Mouse (Mus musculus) stomach, postnatal 0 days (tissue): ENCODE data around the gene Ostf1. TPM values are rescaled to one million over a fixed set of nuclear protein-coding genes. Genes with fewer than 3 reads are reported as not detected.

Experiments used
- ATAC-seq: fragments of 200-750 bp; cut with Nextera tagmentation; 2 replicates; pipeline ENCODE4 v1.8.0; 2017; ENCODE audit not compliant: low FRiP score, low TSS enrichment
- DNase-seq: peaks from one replicate; pipeline ENCODE4 v3.0.0-alpha.2; 2016; ENCODE audit warnings: low spot score
- H3K27ac ChIP-seq: fragments of 300-500 bp; sonication (generic); replicated peaks from 2 replicates; pipeline ENCODE4 v1.5.1; 2014; ENCODE audit warnings: mild to moderate bottlenecking, control low read depth
- H3K27me3 ChIP-seq: fragments of 300-500 bp; sonication (generic); 2 replicates; pipeline ENCODE4 v1.6.1; 2014; ENCODE audit warnings: low read length; ENCODE audit not compliant: control insufficient read depth, insufficient read depth
- H3K36me3 ChIP-seq: fragments of 300-500 bp; sonication (generic); 2 replicates; pipeline ENCODE4 v1.6.1; 2014; ENCODE audit warnings: low read length, mixed read lengths; ENCODE audit not compliant: control insufficient read depth, insufficient read depth
- H3K4me1 ChIP-seq: fragments of 300-500 bp; sonication (generic); replicated peaks from 2 replicates; pipeline ENCODE4 v1.6.1; 2014; ENCODE audit warnings: antibody characterized with exemption; ENCODE audit not compliant: control insufficient read depth, insufficient read depth
- H3K4me2 ChIP-seq: fragments of 300-500 bp; sonication (generic); replicated peaks from 2 replicates; pipeline ENCODE4 v1.6.1; 2014; ENCODE audit warnings: low read depth, mild to moderate bottlenecking, control low read depth, moderate library complexity
- H3K4me3 ChIP-seq: fragments of 300-500 bp; sonication (generic); 2 replicates; pipeline ENCODE4 v1.5.1; 2014; ENCODE audit warnings: low read depth, low read length, control low read depth
- H3K9ac ChIP-seq: fragments of 300-500 bp; sonication (generic); 2 replicates; pipeline ENCODE4 v1.6.1; 2014; ENCODE audit warnings: mild to moderate bottlenecking, low read length, control low read depth, mixed read lengths
- H3K9me3 ChIP-seq: fragments of 300-500 bp; sonication (generic); 2 replicates; pipeline ENCODE4 v1.6.1; 2016; ENCODE audit warnings: low read length; ENCODE audit not compliant: control insufficient read depth
- CTCF ChIP-seq: IDR thresholded peaks from 2 replicates; pipeline ENCODE4 v1.5.1; 2016; ENCODE audit warnings: antibody characterized with exemption, low read depth, mild to moderate bottlenecking, moderate library complexity
- EP300 ChIP-seq: optimal IDR thresholded peaks from 2 replicates; pipeline ENCODE3; 2016; ENCODE audit warnings: antibody characterized with exemption
- WGBS: fragments of 180-500 bp; shearing (Covaris S2); extraction: QIAGEN DNeasy Blood & Tissue Kit; methylation state at CpG from one replicate; pipeline ENCODE4 v1.1.7; 2014; 5-methylcytosine and 5-hydroxymethylcytosine counted together
- polyA plus RNA-seq: library from polyadenylated mRNA; unstranded; fragments of >200 nt; fragmentation: Nextera tagmentation; extraction: Ambion mirVana; gene quantifications from 2 replicates; pipeline ENCODE4 v1.2.1, GENCODE M21; 2015

Ostf1 gene
- polyA plus RNA-seq, 1 experiment from 2014 or later, result 129 TPM

GRCm38 (mm10) chr19:18607907-18608306 is 23.7 kb downstream of the Ostf1 start:
- WGBS, result 57% methylated on average over 7 of the region's 7 CpGs
- Histone ChIP-seq H3K9ac (no peak overlapping the region), H3K4me3 (no peak overlapping the region), H3K4me1 (no peaks in the 10 kb centered on the region), H3K27me3 (no peaks in the 10 kb centered on the region), H3K9me3 (no peaks in the 10 kb centered on the region), H3K27ac (no peak overlapping the region), H3K36me3 (peaks cover 3% of the 10 kb centered on the region; the same call in 1 of the 2 replicates), H3K4me2 (no peak overlapping the region)
- ATAC-seq (no peak), DNase-seq (no peak)
- TF ChIP-seq EP300 (no peak), CTCF (no peak)

GRCm38 (mm10) chr19:18603011-18603410 is 28.6 kb downstream of the Ostf1 start:
- H3K9ac ChIP-seq, result no peak overlapping the region
- H3K4me3 ChIP-seq, result no peak overlapping the region
- no peaks in the 10 kb centered on the region for H3K27me3 ChIP-seq
- H3K4me1 ChIP-seq, result no peaks in the 10 kb centered on the region
- H3K4me2 ChIP-seq, result no peak overlapping the region
- DNase-seq, result no peak
- H3K9me3 ChIP-seq, result no peaks in the 10 kb centered on the region
- no peak overlapping the region for H3K27ac ChIP-seq
- 75% methylated on average over 6 of the region's 6 CpGs for WGBS
- H3K36me3 ChIP-seq, result peaks cover 11% of the 10 kb centered on the region
- peak; percentile 57; the same call in 1 of the 2 replicates for ATAC-seq
- no peak for TF ChIP-seq CTCF
- no peak for TF ChIP-seq EP300

DNA sequence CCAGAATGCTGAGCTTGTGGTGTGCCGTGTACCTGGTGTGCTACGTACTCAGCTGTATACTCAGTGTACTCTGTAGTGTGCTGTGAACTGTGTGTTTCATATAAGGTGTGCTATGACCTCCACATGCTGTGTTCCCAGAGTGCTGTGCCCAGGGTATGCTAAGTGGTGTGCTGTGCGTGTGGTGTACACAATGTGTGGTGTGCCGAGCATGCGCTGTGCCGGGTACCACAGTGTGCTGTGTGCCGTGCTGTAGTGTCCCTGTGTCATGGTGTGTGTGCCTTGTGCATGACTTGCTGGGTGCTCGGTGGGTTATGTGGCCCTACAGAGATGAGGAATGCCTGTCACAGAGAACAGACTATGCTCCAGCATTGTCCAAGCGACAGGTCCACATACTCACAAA is 31.0 kb downstream of the Ostf1 start:
- 92% methylated on average over 9 of the region's 9 CpGs for WGBS
- Histone ChIP-seq H3K4me1 (no peaks in the 10 kb centered on the region), H3K4me2 (no peak overlapping the region), H3K36me3 (peaks cover 11% of the 10 kb centered on the region), H3K9me3 (no peaks in the 10 kb centered on the region), H3K27ac (no peak overlapping the region), H3K9ac (no peak overlapping the region), H3K27me3 (no peaks in the 10 kb centered on the region), H3K4me3 (no peak overlapping the region)
- ATAC-seq (no peak), DNase-seq (no peak)
- TF ChIP-seq CTCF, result no peak
- TF ChIP-seq EP300, result no peak

DNA sequence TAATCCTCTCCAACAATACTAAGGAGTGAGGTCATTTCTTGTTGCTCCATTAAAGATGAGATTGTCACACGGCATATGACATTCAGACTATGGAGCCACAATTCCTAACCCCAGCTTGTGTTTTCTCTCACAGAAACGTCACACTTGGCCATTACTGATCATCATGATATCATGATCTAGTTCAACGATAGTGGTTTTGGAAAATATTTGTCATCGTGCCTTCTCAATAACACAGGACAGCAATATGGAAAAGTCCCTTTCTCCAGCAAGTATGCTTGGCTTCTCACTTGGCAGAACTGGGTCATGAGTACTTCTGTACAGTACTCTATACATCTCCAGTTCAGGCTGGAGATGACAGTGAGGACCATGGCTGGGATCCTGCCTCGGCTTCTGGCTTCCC is 32.0 kb downstream of the Ostf1 start:
- no peak overlapping the region for H3K4me2 ChIP-seq
- peaks cover 11% of the 10 kb centered on the region for H3K36me3 ChIP-seq
- DNase-seq (no peak), ATAC-seq (no peak)
- H3K9me3 ChIP-seq, result no peaks in the 10 kb centered on the region
- H3K9ac ChIP-seq, result no peak overlapping the region
- no peak overlapping the region for H3K27ac ChIP-seq
- 85% methylated on average over 5 of the region's 5 CpGs for whole genome bisulfite sequencing
- no peaks in the 10 kb centered on the region for H3K27me3 ChIP-seq
- H3K4me1 ChIP-seq, result no peaks in the 10 kb centered on the region
- TF ChIP-seq EP300 (no peak), CTCF (no peak)
- H3K4me3 ChIP-seq, result no peak overlapping the region

GRCm38 (mm10) chr19:18599051-18599450 is 32.6 kb downstream of the Ostf1 start:
- Histone ChIP-seq H3K9me3 (no peaks in the 10 kb centered on the region), H3K27me3 (no peaks in the 10 kb centered on the region), H3K4me2 (no peak overlapping the region), H3K27ac (no peak overlapping the region), H3K4me1 (no peaks in the 10 kb centered on the region), H3K36me3 (peaks cover 11% of the 10 kb centered on the region), H3K9ac (no peak overlapping the region), H3K4me3 (no peak overlapping the region)
- DNase-seq (no peak), ATAC-seq (no peak)
- 76% methylated on average over 8 of the region's 8 CpGs for WGBS
- TF ChIP-seq EP300 (no peak), CTCF (no peak)

GRCm38 (mm10) chr19:18598265-18598926 is 33.2 kb downstream of the Ostf1 start:
- H3K36me3 ChIP-seq, result peaks cover 11% of the 10 kb centered on the region
- WGBS, result 84% methylated on average over 3 of the region's 3 CpGs
- no peak overlapping the region for H3K9ac ChIP-seq
- ATAC-seq (no peak), DNase-seq (no peak)
- TF ChIP-seq EP300, result no peak
- TF ChIP-seq CTCF, result no peak
- H3K9me3 ChIP-seq, result no peaks in the 10 kb centered on the region
- no peak overlapping the region for H3K4me2 ChIP-seq
- no peaks in the 10 kb centered on the region for H3K4me1 ChIP-seq
- no peak overlapping the region for H3K4me3 ChIP-seq
- no peak overlapping the region for H3K27ac ChIP-seq
- no peaks in the 10 kb centered on the region for H3K27me3 ChIP-seq
